9 mouse cellular contexts compared by ENCODE assay signal in genomic region chr9:105988096-105988495, GRCm38 (mm10). TPM values are rescaled to one million over a fixed set of nuclear protein-coding genes. Genes with fewer than 3 reads are reported as not detected.
DNase-seq lines count a peak whose midpoint lies in the region; ATAC-seq and TF ChIP-seq lines count a peak whose summit lies in the region.
"Had no signal": no experiment of that assay in that cellular context is flagged by ENCODE, and none has a peak within 500 bp of the region (broad histone marks: within the 10 kb centered on the region; RNA-seq: fewer than 3 reads in every experiment).

No protein-coding gene starts in this region.

- no peaks in the 10 kb centered on the region for H3K9me3 ChIP-seq in liver, postnatal 0 days (ENCODE audit: low read length)

- H3K4me1 ChIP-seq in liver, postnatal 0 days (ENCODE audit: insufficient read depth) = no peaks in the 10 kb centered on the region

- TF ChIP-seq EP300 in liver, postnatal 0 days (IDR thresholded peaks at IDR 0.05; ENCODE audit: low read depth) = no peak

- 54% methylated on average over 8 of the region's 8 CpGs for WGBS in liver, postnatal 0 days (ENCODE audit: insufficient replicate concordance)

- H3K4me3 ChIP-seq in liver, postnatal 0 days (ENCODE audit: low read depth, low read length) = no peak overlapping the region

- no peak overlapping the region for H3K9ac ChIP-seq in liver, postnatal 0 days (replicated peaks)

- peak; percentile 87 for ATAC-seq in frontal cortex, adult (ENCODE audit: low TSS enrichment)
- ATAC-seq in liver, postnatal 0 days = no peak
- ATAC-seq in cerebellum, adult (ENCODE audit: insufficient number of reproducible peaks, low FRiP score, low TSS enrichment) = no peak

- H3K27ac ChIP-seq in liver, postnatal 0 days (ENCODE audit: low read depth) = no peak overlapping the region

- peak; percentile 67 for TF ChIP-seq CTCF in liver, postnatal 0 days (IDR thresholded peaks at IDR 0.05; ENCODE audit: low read depth)

- H3K4me2 ChIP-seq in liver, postnatal 0 days (ENCODE audit: low read depth, low read length) = no peak overlapping the region

- no peaks in the 10 kb centered on the region for H3K27me3 ChIP-seq in liver, postnatal 0 days (ENCODE audit: insufficient read depth, low read length)

- DNase-seq in frontal cortex, postnatal 14 days (ENCODE audit: low spot score in 2 of 2) = no peak
- no peak for DNase-seq in liver, postnatal 0 days
- no peak for DNase-seq in liver
- peak; percentile 69 for DNase-seq in R1 (ENCODE audit: low read depth, low spot score)
- DNase-seq in mesoderm, embryonic 11.5 days (ENCODE audit: low read depth, low spot score) = peak; percentile 25
- no peak for DNase-seq in spleen, postnatal 10 days (ENCODE audit: low spot score in 2 of 2)
- DNase-seq: gastrocnemius, postnatal 14 days had no signal

- H3K36me3 ChIP-seq in liver, postnatal 0 days (replicated peaks; ENCODE audit: insufficient read depth, low read length) = no peaks in the 10 kb centered on the region

RNA-seq across cellular contexts. Expression of gene Col6a5, which starts 27.7 kb away (rescaled TPM):
- polyA plus RNA-seq in liver, postnatal 0 days (2015; fragmentation: Nextera tagmentation; extraction: Ambion mirVana) = 0.01 TPM in 1 of 2 replicates, not detected in the other

Comparison
In these comparisons a context has a peak if more than half of its experiments do, and no peak if none do; other contexts are left out.
1. DNase-seq: peak in R1 (single experiment) and mesoderm, embryonic 11.5 days (single experiment); none in frontal cortex, postnatal 14 days (0 of 2), liver, postnatal 0 days (single experiment), liver (single experiment) and spleen, postnatal 10 days (0 of 2).